Mouse (Mus musculus) liver, embryonic 15.5 days (tissue): ENCODE measurements at regions not wholly inside any gene's neighbourhood (a gene's known extent, or its start where the extent isn't known, plus 50 kb on each side); places are given as distances from the start of the nearest gene placed in this dataset.

Source experiments
- ATAC-seq: fragments of 200-750 bp; cut with Nextera tagmentation; 2 replicates; pipeline ENCODE4 v1.8.0; 2017; ENCODE audit warnings: moderate number of reproducible peaks, mild to moderate bottlenecking, moderate library complexity; ENCODE audit not compliant: insufficient read depth
- H3K27ac ChIP-seq: fragments of 300-500 bp; sonication (generic); replicated peaks from 2 replicates; pipeline ENCODE4 v1.5.1; 2015; ENCODE audit warnings: mild to moderate bottlenecking, inconsistent platforms
- H3K27me3 ChIP-seq: fragments of 300-500 bp; sonication (generic); 2 replicates; pipeline ENCODE4 v1.6.1; 2015; ENCODE audit warnings: mild to moderate bottlenecking, inconsistent platforms
- H3K36me3 ChIP-seq: fragments of 300-500 bp; sonication (generic); replicated peaks from 2 replicates; pipeline ENCODE4 v1.6.1; 2015; ENCODE audit warnings: moderate library complexity, mild to moderate bottlenecking, inconsistent platforms
- H3K4me1 ChIP-seq: fragments of 300-500 bp; sonication (generic); replicated peaks from 2 replicates; pipeline ENCODE4 v1.6.1; 2015; ENCODE audit warnings: inconsistent platforms
- H3K4me2 ChIP-seq: fragments of 300-500 bp; sonication (generic); 2 replicates; pipeline ENCODE4 v1.6.1; 2015; ENCODE audit warnings: moderate library complexity, mild to moderate bottlenecking, inconsistent platforms
- H3K4me3 ChIP-seq: fragments of 300-500 bp; sonication (generic); replicated peaks from 2 replicates; pipeline ENCODE4 v1.5.1; 2015; ENCODE audit warnings: mild to moderate bottlenecking, inconsistent platforms
- H3K9ac ChIP-seq: fragments of 300-500 bp; sonication (generic); 2 replicates; pipeline ENCODE4 v1.6.1; 2015; ENCODE audit warnings: moderate library complexity, mild to moderate bottlenecking, inconsistent platforms
- H3K9me3 ChIP-seq: fragments of 300-500 bp; sonication (generic); replicated peaks from 2 replicates; pipeline ENCODE4 v1.6.1; 2016; ENCODE audit warnings: inconsistent platforms
- WGBS: fragments of 180-500 bp; shearing (Covaris S2); methylation state at CpG from one replicate; pipeline ENCODE4 v1.1.7; 2015; ENCODE audit warnings: mixed read lengths; ENCODE audit not compliant: insufficient replicate concordance; 5-methylcytosine and 5-hydroxymethylcytosine counted together

DNA sequence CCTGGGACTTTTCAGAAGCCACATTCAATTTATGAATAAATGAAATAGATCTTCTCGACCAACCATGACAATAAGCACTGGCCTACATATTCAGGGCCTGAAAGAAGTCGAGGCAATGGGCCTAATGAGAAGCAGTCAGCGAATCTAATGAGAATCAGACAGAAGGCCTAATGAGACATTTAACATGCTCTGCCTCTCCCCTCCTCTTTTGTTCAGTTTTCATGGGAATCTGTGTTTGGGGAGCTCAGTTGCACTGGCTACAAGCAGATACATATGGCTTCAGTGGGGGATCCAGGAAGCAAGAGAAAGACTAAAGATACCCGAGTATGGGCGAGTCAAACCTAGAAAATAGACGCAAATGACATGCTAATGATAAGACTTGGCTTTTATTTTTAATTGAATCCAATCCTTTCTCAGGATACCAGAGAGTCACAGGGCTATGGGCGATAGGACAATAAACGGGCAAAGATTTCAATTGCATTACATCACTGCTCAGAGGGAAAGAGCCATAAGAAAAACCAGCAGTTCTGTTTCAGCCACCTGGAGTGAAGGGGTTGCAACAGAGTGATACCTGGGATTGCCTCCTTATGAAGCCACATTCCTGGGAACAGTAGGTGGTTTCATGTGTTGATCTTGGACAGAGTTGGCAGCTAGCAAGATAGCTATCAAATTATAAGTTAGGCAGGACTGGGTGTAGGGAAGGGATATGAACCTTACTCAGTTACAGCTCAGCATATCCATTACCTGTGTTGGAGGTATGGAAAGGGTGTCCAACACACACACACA, 751.3 kb downstream of the Inhba start:
- no peak overlapping the region for H3K9ac ChIP-seq
- H3K27ac ChIP-seq = no peak overlapping the region
- H3K4me3 ChIP-seq = no peak overlapping the region
- H3K36me3 ChIP-seq = no peaks in the 10 kb centered on the region
- H3K9me3 ChIP-seq = no peaks in the 10 kb centered on the region
- no peaks in the 10 kb centered on the region for H3K27me3 ChIP-seq
- no peak for ATAC-seq
- H3K4me1 ChIP-seq = no peaks in the 10 kb centered on the region
- WGBS = 61% methylated on average over 8 of the region's 8 CpGs
- no peak overlapping the region for H3K4me2 ChIP-seq

DNA sequence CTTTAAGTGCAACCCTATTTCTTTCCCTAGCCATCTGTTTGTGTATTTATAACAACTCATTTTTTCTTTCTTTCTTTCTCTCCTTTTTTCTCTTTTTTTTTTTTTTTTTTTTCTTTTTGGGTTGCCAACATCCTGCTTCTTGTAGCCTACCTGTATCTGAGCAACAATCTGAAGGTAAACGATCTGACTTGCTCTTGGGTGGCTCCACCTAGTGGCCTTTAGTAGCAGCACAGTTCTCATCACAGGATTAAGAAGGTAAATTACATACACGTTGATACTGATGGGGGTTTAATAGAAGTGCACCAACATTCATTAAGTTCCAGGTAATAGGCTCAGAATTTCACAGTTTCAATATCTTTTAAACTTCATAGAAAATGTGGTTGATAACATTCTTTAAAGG, 752.1 kb downstream of the Inhba start:
- WGBS = 7% methylated on average over 2 of the region's 2 CpGs
- Histone ChIP-seq H3K36me3 (no peaks in the 10 kb centered on the region), H3K9me3 (no peaks in the 10 kb centered on the region), H3K4me1 (no peaks in the 10 kb centered on the region), H3K4me2 (no peak overlapping the region), H3K27me3 (no peaks in the 10 kb centered on the region), H3K9ac (no peak overlapping the region), H3K27ac (no peak overlapping the region), H3K4me3 (no peak overlapping the region)
- ATAC-seq = no peak

DNA sequence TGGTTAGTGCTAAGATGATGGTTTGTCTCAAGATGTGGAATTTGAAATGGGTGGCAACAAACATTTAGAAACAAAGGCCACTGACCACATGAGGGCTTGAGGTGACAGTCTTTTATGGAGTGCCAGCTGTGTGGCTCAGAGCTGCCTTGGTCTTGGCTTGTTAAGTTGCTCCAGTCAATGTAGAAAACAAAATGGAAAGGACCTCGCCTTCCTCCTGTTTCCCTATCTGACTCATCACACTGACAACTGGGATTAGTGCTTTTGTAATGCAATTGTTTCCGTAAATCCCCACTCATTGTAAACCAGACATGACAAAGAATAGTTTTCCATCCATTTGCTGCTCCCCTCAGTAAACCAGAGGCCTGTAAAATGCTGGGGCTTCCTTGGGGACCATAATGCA, 757.8 kb downstream of the Inhba start:
- H3K4me1 ChIP-seq = no peaks in the 10 kb centered on the region
- no peak overlapping the region for H3K9ac ChIP-seq
- H3K36me3 ChIP-seq = no peaks in the 10 kb centered on the region
- WGBS = 41% methylated on average over 2 of the region's 2 CpGs
- no peaks in the 10 kb centered on the region for H3K9me3 ChIP-seq
- H3K4me3 ChIP-seq = no peak overlapping the region
- ATAC-seq = no peak
- no peaks in the 10 kb centered on the region for H3K27me3 ChIP-seq
- H3K4me2 ChIP-seq = no peak overlapping the region
- H3K27ac ChIP-seq = no peak overlapping the region

DNA sequence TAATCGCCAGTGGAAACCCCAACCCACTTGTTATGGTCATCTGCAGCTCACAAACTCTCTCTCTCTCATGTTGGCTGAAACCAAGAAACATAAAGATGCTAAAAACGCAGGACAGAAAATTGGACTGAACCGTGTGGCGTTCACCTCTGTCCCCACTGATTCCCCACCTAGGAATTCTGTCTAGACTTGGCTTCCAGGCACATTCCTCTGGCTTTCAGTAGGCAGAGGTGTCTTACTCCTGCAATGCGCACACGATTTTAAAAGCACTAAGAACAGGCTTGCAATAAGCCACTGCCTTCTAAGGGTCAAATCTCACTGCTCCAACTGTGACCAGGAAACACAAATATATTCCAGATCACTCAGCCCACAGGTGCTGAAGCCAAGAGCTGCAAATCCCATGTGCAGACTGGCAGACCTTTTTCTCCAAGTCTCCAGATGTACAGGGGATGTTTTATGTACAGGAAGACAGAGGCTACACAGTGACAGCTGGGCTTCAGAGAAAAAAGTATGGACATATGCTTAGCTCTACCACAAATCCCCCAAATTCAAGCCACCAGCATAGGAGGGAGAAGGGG, 758.3 kb downstream of the Inhba start:
- no peak for ATAC-seq
- Histone ChIP-seq H3K4me3 (no peak overlapping the region), H3K36me3 (no peaks in the 10 kb centered on the region), H3K27ac (no peak overlapping the region), H3K4me2 (no peak overlapping the region), H3K4me1 (no peaks in the 10 kb centered on the region), H3K9me3 (no peaks in the 10 kb centered on the region), H3K27me3 (no peaks in the 10 kb centered on the region), H3K9ac (no peak overlapping the region)
- WGBS = 59% methylated on average over 6 of the region's 6 CpGs

DNA sequence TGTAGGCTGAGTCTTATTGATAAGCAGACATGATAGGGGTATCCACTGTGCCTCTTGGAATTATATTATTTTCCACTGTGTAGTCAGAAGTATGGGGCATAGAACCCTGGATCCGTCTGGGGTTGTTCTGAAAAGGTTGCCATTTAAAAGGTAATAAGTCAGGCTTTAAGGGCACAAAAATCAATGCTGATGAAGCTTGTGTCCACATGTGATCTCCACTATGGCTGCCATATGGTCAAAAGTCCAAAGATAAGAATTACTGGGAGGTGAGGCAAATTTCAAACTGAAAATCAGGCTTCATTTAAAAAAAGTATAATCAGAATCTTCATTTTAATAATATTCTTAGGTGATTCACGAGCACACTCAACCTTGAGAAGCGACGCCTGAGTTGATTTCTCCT, 760.2 kb downstream of the Inhba start:
- Histone ChIP-seq H3K9me3 (no peaks in the 10 kb centered on the region), H3K27me3 (no peaks in the 10 kb centered on the region), H3K4me1 (no peaks in the 10 kb centered on the region), H3K4me2 (no peak overlapping the region), H3K9ac (no peak overlapping the region), H3K36me3 (no peaks in the 10 kb centered on the region), H3K4me3 (no peak overlapping the region), H3K27ac (no peak overlapping the region)
- WGBS = 65% methylated on average over 4 of the region's 4 CpGs
- no peak for ATAC-seq

DNA sequence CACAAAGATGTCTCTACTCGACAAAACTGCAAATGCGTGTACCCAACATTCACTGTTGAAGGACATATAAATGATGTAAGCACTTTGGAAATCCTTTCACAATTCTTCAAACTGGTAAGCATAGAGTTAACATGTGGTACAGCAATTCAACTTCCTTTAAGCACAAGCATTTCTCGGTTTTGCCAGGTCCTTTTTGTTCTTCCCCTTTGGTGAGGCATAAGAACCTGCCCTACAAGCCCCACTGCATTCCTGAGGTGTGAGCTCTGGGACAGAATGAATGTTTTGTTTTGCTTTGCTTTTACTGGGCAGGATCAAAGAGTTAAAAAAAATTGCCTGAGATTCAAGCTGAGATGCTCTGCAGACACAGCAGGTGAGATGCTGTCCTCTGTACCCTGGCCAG, 793.9 kb downstream of the Inhba start:
- WGBS = 40% methylated on average over 3 of the region's 3 CpGs
- Histone ChIP-seq H3K4me2 (no peak overlapping the region), H3K9me3 (no peaks in the 10 kb centered on the region), H3K4me1 (no peaks in the 10 kb centered on the region), H3K36me3 (no peaks in the 10 kb centered on the region), H3K4me3 (no peak overlapping the region), H3K9ac (no peak overlapping the region), H3K27ac (no peak overlapping the region), H3K27me3 (no peaks in the 10 kb centered on the region)
- no peak for ATAC-seq
